Mouse (Mus musculus) ovary, postnatal 36 days (tissue): ENCODE data around the gene Lrch1.

ENCODE experiments used
- DNase-seq: peaks from one replicate; pipeline ENCODE4 v3.0.0; 2022; ENCODE audit warnings: low spot score, mixed read lengths

Gene Lrch1

GRCm38 (mm10) chr14:74922039-74922736 is 25.5 kb downstream of the Lrch1 start:
- no peak for DNase-seq

GRCm38 (mm10) chr14:74921471-74921870 is 26.2 kb downstream of the Lrch1 start:
- DNase-seq, result no peak

- no peak for DNase-seq
Measured at GRCm38 (mm10) chr14:74919132-74919531, 28.5 kb downstream of the Lrch1 start.

- DNase-seq, result no peak
Measured at GRCm38 (mm10) chr14:74918521-74919103, 29.1 kb downstream of the Lrch1 start.

GRCm38 (mm10) chr14:74917504-74918124 is 30.1 kb downstream of the Lrch1 start:
- DNase-seq, result no peak

- no peak for DNase-seq
Measured at GRCm38 (mm10) chr14:74916691-74917090, 31.0 kb downstream of the Lrch1 start.

- no peak for DNase-seq
Measured at GRCm38 (mm10) chr14:74916075-74916474, 31.6 kb downstream of the Lrch1 start.

- DNase-seq, result no peak
Measured at GRCm38 (mm10) chr14:74915658-74916057, 32.0 kb downstream of the Lrch1 start.

- no peak for DNase-seq
Measured at GRCm38 (mm10) chr14:74915025-74915424, 32.7 kb downstream of the Lrch1 start.

- DNase-seq, result peak; percentile 56
Measured at GRCm38 (mm10) chr14:74913381-74914230, 34.1 kb downstream of the Lrch1 start.

GRCm38 (mm10) chr14:74910363-74910762 is 37.3 kb downstream of the Lrch1 start:
- DNase-seq, result no peak

- no peak for DNase-seq
Measured at GRCm38 (mm10) chr14:74909021-74909420, 38.7 kb downstream of the Lrch1 start.

- no peak for DNase-seq
Measured at GRCm38 (mm10) chr14:74908250-74908649, 39.4 kb downstream of the Lrch1 start.

GRCm38 (mm10) chr14:74907706-74908105 is 40.0 kb downstream of the Lrch1 start:
- DNase-seq, result no peak

GRCm38 (mm10) chr14:74905990-74906389 is 41.7 kb downstream of the Lrch1 start:
- DNase-seq, result no peak

GRCm38 (mm10) chr14:74904442-74904841 is 43.2 kb downstream of the Lrch1 start:
- no peak for DNase-seq

GRCm38 (mm10) chr14:74903047-74903446 is 44.6 kb downstream of the Lrch1 start:
- DNase-seq, result peak; percentile 47

GRCm38 (mm10) chr14:74900705-74901369 is 46.8 kb downstream of the Lrch1 start:
- no peak for DNase-seq

- no peak for DNase-seq
Measured at GRCm38 (mm10) chr14:74899953-74900704, 47.5 kb downstream of the Lrch1 start.

GRCm38 (mm10) chr14:74898939-74899338 is 48.7 kb downstream of the Lrch1 start:
- DNase-seq, result no peak

- DNase-seq, result no peak
Measured at GRCm38 (mm10) chr14:74893693-74894092, 54.0 kb downstream of the Lrch1 start.
